Mouse (Mus musculus) frontal cortex, adult (tissue): Measurements from ENCODE around the gene Ice1.

Source experiments
- ATAC-seq: cut with Nextera tagmentation; 2 replicates; pipeline ENCODE4 v1.9.2; 2017; ENCODE audit warnings: mild to moderate bottlenecking, moderate library complexity, mixed read lengths; ENCODE audit not compliant: low TSS enrichment

Ice1 gene

DNA sequence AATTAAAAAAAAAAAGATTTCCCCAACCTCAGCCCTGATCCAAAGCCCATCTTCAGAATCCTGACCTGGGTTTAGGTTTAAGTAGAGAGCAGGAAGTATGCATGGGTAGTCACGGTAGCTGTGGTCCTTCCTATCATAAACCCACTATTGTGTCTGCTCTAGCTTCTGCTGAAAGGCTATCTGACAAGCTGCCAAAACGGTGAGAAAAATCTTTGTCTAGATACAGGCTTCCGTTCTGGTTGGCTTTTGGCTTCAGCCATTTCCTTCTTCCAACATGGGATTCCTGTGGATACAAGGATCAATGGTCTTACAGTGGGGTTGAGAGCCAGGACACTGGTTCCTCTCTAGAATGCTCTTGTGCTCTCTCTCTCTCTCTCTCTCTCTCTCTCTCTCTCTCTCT lies 2.2 kb upstream of the Ice1 start:
- no peak for ATAC-seq

DNA sequence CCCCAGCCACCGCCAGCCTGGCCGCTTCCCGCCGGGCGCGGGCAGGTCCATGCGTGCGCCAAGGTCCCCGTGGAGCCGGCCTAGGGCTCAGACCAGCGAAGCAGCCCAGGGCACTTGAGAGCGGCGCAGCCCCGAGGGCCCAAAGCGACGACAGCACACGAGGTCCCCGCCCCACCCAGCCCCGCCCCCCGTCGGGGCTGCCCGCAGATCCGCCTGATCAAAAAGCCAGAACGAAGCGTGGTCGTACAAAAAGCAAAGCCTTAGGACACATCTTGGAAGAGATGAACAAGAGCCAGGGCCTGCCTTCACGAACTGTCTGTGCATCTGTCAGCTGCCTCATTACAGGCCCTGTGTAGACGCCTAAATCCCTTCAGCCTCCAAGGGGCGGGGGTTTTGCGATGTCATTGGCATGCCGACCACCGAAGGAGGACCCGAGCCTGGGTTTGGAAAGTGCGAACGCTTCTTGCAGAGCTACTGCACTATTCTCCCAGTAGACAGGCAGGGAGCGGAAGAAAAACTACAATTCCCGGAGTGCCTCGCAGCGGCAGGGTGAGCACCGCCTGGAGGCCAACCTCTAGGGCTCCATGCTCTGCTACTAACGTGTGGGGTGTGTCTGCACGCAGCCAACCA lies 343 bp upstream of the Ice1 start:
- peak; percentile 97 for ATAC-seq

DNA sequence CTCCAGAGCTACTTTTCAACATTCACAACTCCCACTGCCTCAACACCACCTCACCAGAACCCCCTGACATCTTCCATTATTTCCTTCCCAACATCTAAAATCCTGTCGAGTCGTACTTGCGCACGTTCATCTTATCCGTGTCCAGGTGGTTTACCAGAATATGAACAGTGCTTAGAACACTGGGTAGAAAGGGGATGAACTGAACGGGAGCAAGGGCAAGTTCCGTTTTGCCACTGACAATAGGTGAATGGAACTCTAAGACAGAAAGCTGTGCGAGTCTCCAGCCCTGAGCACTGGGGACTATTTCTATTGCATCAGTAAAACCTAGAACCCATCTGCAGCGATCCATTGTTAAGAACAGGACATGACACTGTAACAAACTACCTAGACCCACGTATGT lies 728 bp downstream of the Ice1 start:
- no peak for ATAC-seq

DNA sequence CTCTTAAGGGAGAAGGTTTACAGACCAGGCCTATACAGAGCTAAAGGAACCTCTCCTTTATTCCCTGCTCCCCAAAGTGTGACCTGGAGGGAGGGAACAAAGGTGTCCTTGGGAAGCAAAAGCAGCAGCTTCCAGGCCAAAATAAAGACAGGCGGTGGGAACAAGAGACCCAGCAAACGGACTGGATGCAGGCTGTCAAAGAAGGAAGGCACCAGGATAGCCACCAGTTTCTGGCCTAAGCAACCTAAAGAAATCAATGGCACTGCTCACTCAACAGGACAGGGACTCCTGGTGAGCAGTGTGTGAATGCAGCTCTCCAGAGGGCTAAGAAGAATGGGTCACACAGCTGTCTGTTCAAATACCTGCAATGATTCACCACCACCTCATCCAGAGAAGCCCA lies 1.8 kb downstream of the Ice1 start:
- ATAC-seq, result no peak

DNA sequence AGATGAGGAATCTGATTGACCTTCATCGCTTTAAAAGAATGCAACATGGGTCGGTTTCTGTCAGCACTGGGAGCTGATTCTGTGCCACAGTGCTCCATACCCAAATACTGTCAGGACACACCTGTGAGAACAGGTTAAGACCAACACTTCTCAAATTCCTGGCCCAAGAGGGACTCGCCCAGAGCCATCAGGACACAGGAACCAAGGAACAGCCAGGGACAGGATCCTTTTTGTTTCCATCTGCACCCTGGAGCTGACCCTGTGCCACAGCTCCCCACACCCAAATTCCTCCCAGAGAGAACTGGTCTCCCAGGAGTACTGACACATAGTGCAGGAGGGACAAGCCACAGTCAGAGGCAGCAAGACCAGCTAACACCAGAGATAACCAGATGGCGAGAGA lies 11.0 kb downstream of the Ice1 start:
- no peak for ATAC-seq

DNA sequence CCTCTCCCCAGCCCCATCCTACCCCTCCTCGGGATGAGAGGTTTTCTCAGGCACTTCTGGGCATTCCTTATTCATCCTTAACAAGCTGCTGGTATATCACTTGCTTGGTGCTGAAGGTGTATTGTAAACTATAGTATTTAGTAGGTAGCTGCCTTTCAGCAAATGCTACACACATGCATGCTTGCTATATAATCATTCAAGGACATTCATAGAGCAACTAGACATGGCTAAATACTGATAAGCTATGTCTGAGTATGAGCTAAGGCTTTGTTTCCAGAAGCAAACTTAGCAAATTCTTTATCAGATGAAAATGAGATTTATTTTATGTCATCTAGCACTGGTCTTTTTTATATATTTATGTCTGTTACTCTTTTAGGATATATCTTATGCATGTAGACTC lies 11.8 kb downstream of the Ice1 start:
- ATAC-seq, result no peak; the same call in 1 of the 2 replicates

DNA sequence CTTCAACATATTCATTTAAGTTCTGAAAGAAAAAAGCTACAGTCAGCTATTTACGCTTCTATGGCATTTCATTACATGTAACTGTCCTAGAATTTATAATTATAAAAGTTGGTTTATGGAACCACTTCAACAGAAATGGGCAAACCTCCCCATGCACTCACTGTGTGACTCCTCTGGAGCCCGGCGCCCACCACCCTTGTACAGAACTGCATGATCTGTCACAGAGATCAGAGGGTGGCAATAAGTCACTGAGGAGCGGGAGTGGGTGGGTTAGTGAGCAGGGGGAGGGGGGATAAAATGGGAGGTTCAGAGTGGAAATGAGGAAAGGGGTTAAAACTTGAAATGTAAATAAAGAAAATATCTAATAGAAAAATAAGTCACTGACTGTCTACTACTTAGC lies 13.0 kb downstream of the Ice1 start:
- ATAC-seq, result no peak

DNA sequence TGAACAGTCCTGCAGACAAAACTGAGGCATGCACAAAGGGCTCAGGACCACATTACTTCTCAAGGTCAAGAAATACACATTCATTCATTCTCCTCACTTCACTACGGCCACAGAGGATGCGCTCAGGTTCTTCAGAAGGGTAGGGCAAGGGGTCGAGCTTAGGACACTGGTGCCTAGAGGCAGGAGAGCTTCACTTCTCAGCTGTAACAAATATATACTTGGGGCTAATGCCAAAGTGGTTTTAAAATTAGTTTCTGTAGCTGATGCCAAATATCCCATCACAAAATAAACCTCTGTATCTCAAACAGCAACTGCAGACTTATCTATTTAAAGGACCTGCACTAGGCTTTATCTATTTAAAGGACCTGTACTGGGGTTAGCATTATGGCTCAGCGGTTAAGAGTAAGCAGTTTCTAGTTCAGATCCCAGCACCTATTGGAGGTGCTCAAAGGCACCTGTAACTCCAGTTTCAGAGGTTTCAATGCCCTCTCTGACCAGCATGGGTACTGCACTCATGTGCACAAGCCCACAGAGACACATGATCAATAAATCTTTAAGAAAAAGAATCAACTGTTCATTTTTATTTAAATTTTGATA lies 14.9 kb downstream of the Ice1 start:
- no peak for ATAC-seq

DNA sequence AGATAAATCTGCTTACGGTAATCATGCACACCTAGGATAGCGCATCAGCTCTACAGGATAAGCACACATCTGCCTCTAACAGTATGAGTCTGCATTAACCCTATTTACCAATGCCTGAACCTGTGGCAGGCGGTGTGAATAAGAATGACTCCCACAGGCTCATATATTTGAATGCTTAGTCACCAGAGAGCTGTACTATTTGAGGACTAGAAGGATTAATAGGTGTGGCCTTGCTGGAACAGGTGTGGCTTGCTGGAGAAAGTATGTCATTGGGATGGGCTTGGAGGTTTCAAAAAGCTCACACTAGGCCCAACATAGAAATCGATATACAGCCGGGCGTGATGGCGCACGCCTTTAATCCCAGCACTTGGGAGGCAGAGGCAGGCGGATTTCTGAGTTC lies 15.9 kb downstream of the Ice1 start:
- ATAC-seq, result no peak

DNA sequence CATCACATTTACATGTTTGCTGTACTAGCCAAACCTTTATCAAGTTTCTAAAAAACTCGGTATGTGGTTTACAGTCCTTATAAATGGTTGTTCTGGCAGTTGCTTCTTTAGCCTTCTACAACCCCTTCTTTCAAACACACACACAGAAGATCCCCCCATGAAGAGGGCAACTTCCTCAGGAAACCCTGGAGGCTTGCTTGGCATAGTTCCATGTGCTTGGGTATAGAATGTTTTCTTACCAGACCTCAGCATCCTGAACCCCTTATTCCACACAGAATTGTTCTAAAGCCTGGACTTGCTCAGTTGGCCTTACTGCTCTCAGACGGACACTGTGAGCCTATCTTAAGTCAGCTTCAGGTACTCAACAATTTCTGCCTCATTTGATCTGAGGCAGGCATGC lies 24.6 kb downstream of the Ice1 start:
- ATAC-seq, result no peak

DNA sequence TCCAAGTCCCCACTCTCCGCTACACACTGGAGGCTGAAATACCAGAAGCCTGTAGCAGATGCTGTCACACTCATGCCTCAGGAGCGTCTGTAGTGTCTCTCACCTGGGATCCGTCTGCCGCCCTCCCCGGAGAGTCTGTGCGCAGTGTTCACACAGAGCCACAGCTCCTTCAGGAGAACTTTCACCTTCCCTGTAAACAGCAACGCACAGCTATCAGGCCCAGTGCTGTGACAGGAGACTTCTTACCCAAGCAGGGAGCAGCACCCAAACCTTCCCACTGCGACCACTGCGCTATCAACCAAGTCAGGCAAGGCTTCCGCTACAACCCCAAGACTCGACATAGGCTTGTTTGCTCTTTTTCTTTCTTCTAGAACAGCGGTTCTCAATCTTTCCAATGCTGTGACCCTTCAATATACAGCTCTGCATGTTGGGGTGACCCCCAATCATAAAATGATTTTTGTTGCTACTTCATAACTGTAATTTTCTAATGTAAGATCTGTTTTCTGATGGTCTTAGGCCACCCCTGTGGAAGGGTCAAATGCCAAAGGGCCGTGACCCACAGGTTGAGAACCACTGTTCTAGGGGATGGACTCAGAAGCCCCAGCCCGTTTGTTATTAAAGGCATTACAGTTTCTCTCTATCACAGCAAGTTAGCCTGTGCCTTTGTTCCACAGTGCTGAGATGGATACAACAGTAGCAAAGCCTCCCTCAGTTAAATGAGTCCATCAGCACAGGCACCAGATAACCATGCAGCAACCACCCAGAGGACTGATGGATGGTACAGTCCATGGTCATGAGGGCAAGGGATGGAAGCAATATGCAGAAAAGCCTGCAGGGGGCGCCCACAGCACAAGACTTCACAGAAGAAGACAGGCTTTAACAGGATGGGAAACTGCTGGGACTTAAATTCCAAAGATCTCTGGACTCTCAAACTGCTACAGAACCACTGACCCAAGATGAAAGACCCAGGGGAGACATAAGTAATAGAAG lies 26.7 kb downstream of the Ice1 start:
- peak; percentile 83 for ATAC-seq

DNA sequence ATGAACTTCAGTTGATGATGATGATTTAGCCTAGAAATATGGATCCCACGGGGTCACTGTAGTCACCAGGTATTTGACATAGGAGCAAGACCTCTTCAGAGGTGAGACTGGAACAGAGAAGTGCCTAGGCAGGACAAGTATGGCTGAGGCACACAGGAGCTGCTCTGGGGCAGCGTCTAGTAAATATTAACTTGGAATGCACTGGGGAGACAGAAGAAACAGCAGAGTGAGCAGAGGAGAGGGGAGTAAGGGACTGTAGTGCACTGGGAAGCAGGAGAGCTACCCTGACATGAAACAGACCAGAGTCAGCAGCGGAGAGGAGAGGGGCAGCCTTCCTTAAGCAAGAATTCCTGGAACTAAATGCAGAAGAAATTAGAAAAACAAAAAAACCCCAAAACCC lies 27.8 kb downstream of the Ice1 start:
- no peak for ATAC-seq

DNA sequence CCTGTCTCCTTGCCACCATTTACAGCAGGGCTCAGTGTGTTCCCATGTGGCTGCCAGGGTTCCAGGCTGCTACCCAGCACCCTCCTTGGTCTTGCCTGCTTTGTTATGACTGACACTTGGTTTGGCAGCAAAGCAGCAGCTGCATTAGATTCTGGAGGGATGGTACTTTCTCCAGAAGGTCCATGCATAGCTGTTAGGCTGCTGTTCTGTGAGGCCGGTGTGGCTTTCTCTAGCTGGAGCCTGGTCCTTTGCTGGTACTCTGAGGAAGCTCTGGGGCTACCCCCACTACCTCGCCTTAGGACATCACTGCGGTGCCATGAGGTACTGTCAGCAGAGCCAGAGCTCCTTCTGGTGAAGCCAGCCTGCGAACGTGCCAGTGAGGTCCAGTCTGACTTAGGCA lies 32.1 kb downstream of the Ice1 start:
- peak; percentile 20; the same call in 1 of the 2 replicates for ATAC-seq

DNA sequence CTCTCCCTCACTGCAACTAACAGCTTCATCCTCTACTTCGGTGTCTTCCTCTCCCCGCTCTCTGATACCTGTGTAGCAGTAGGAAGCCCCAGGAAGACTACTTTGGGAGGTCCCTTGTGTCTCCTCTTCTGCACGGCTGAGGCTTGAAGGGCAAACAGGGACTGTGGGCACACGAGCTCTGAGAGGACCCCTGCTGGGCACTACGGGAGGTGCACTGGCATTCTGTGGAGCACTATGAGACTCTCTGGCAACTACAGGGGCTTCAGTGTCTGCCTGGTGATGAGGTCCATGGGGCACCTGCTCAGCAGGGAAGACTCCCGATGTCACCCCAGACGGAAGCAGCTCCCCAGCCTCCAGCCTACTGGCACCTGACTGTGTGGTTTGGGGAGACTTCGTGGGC lies 32.7 kb downstream of the Ice1 start:
- ATAC-seq, result no peak

DNA sequence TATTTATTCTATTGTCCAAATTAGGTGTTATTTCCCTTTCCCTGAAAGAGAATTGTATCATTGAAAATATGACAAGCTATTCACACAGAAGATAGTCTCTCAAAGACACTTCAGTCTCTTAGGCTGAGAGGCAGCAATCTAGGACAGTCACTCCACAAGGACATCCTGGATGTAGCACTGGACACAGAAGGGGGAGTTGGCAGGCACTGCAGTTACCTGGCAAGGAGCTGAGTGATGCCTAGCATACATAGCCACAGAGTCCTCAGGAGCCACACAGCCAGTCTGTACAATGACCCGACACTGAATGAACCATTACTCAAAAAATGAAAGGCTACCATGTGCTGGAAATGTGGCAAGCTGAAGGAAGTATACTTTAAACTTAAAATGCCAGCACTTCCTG lies 35.9 kb downstream of the Ice1 start:
- no peak for ATAC-seq

DNA sequence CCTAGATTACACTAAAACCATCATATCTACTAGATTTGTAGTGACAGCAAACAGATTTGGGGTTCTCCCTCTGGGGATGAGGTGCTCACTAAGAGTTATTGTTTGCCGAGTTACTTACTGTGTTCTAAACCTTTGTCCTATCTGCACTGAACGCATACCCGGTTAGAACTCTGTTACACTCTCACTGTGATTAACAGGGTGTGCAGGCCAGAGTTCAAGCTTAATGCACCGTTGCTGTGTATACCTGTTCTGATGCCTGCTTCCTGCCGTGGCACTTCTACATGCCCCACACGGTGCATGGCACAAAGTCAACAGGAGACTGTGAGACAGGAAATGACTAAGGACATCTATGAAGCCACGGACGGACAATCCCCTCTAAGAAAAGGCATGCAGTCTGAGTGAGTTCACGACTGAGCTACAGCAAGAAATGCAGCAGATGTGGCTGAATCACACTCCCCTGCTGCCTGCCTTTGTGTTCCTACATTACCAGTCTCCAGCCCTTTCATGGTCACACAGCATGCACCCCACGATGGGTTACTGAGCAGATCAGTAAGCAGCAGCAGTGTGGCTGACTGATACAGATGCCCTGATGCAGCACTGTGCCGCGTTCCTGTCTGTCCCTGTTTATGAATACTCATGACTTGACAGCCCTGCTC lies 37.3 kb downstream of the Ice1 start:
- no peak for ATAC-seq

DNA sequence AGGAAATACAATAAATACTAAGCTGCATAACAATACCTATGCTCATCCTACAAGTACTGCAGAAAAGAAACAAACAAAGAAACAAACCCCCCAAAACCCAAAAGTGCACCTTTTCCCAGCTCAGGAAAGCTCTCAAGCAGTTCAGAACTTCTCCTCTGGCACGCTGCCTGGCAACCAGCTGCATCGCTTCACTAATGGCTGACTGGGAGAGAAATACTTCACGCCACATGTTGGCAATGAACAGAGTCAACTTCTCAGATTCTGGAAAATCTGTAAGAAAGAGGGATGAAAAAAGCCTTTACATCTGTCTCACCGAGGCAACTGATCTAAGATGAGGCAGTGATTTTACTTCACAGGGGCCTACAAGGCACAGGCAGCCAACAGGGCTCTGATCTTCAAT lies 38.5 kb downstream of the Ice1 start:
- ATAC-seq, result peak; percentile 45

DNA sequence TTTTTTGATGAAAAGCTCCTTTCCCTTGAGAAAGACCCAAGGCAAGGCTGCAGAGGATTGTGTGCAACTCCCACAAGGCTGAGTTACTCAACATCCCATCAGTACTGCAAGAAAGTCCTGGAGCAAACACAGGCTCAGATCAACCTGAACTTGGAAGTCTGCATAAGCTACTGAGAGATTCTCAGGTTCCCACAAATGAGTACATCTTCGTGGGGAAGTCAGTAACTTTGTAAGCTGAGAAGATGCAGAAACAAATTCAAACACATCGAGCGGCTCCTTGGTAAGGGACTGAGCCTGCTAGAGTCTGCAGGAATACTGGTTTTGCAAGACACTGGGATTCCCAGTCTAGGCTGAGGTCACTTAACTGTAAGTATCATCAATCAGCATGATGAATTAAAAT lies 40.5 kb downstream of the Ice1 start:
- ATAC-seq, result no peak

DNA sequence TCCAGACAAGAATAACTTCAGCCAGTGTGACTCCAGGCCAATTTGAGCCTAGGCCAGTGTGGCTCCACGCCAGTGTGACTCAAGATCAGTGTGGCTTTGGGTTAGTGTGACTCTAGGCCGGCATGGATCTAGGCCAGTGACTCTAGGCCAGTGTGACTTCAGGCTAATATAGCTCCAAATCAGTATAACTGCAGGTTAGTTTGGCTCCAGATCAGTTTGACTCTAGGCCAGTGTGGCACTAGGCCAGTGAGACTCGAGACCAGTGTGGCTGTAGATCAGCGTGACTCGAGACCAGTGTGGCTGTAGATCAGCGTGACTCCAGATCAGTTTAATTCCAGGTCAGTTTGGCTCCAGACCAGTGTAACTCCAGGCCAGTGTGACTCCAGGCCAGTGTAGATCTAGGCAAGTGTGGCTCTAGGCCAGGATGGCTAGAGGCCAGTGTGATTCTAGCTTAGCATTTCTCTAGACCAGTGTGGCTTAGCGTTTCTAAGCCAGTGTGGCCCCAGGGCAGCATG lies 47.1 kb downstream of the Ice1 start:
- no peak for ATAC-seq

DNA sequence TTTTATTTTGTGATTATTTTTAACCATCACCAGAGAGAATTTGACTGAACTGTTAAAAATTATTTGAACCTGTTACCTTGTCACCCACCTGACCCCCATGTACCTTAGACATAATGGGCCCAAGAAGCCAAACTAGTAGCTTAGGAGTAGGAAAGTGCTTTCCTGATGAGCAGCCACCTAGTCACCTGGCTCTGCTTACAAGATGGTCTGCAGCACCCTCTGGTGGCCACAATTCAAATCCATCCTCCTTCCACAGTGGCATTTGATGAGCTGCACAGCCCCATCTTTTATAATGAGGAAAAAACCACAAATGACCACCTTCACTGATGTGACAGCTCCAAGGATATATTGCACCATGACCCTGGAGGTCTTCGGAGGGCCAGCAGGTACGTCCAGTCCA lies 50.5 kb downstream of the Ice1 start:
- peak; percentile 80 for ATAC-seq

DNA sequence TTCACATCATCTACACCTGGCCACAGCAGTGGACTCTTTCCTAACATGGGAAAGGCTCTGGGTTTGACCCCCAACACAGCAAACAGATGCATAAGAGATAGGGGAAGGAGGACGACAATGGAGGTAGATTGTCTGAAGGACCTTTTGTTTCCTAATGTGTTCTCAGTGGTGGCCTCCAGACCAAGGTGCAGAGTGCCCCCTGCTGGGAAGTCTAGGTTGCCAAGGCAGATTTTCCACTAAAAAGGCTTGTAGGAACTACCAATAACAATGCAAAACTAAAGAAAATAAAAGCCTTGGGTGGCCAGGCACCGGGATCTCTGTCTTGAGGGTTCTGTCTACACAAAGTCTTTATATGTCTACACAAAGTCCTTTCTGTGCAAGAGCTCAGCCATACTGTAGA lies 54.9 kb downstream of the Ice1 start:
- ATAC-seq, result peak; percentile 44; the same call in 1 of the 2 replicates

DNA sequence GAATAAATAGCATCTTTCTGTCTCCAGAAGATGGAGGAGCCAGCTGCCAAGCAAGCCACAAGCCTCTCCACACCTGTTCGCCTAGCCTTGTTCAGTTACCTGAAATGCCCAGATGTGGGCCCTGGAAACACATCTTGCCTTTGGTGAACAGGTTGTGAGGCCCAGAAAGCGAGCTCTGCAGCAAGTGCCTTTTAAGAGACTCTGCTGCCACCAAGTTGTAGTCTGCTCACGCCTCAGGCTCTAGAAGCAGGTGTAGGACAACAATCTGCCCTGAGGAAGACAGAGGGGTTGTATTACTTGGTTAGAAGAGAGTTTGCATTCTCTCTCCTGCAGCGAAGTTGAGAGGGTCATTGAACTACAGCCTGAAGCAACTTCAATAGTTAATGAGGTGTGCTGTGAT lies 55.9 kb downstream of the Ice1 start:
- ATAC-seq, result no peak
